Mouse (Mus musculus) frontal cortex, postnatal 25 days (tissue): ENCODE data around the gene Myo7a.

ENCODE experiments used
- DNase-seq, 2 experiments: peaks; one replicate each; pipeline ENCODE4 v3.0.0; 2022; ENCODE audit warnings: low spot score in 2 of 2

Gene Myo7a

GRCm38 (mm10) chr7:98119179-98119960, at the start of gene Myo7a:
Myo7a (minus strand) TSS chr7:98119524.
- no peak for DNase-seq

GRCm38 (mm10) chr7:98164999-98165528, 45.7 kb upstream of the Myo7a start:
- no peak for DNase-seq

GRCm38 (mm10) chr7:98164382-98164998, 45.2 kb upstream of the Myo7a start:
- no peak for DNase-seq

- no peak for DNase-seq
Measured at GRCm38 (mm10) chr7:98163700-98164099, 44.4 kb upstream of the Myo7a start.

- DNase-seq = no peak
Measured at GRCm38 (mm10) chr7:98162239-98162638, 42.9 kb upstream of the Myo7a start.

GRCm38 (mm10) chr7:98160041-98160740, 40.9 kb upstream of the Myo7a start:
- DNase-seq = no peak

GRCm38 (mm10) chr7:98158481-98158880, 39.2 kb upstream of the Myo7a start:
- no peak for DNase-seq

- no peak for DNase-seq
Measured at GRCm38 (mm10) chr7:98157636-98158332, 38.5 kb upstream of the Myo7a start.

- DNase-seq = no peak
Measured at GRCm38 (mm10) chr7:98156280-98156665, 36.9 kb upstream of the Myo7a start.

GRCm38 (mm10) chr7:98155546-98156279, 36.4 kb upstream of the Myo7a start:
- peak; percentile 47 to 51 for DNase-seq

- no peak for DNase-seq
Measured at GRCm38 (mm10) chr7:98153892-98154291, 34.6 kb upstream of the Myo7a start.

GRCm38 (mm10) chr7:98153345-98153744, 34.0 kb upstream of the Myo7a start:
- no peak for DNase-seq

GRCm38 (mm10) chr7:98152400-98152799, 33.1 kb upstream of the Myo7a start:
- no peak for DNase-seq

- no peak for DNase-seq
Measured at GRCm38 (mm10) chr7:98150525-98150924, 31.2 kb upstream of the Myo7a start.

GRCm38 (mm10) chr7:98149802-98150201, 30.5 kb upstream of the Myo7a start:
- no peak for DNase-seq

GRCm38 (mm10) chr7:98148721-98149407, 29.5 kb upstream of the Myo7a start:
- no peak for DNase-seq

GRCm38 (mm10) chr7:98147766-98148165, 28.4 kb upstream of the Myo7a start:
- no peak for DNase-seq

GRCm38 (mm10) chr7:98146447-98146845, 27.1 kb upstream of the Myo7a start:
- DNase-seq = no peak

GRCm38 (mm10) chr7:98145842-98146446, 26.6 kb upstream of the Myo7a start:
- DNase-seq = no peak

GRCm38 (mm10) chr7:98145402-98145801, 26.1 kb upstream of the Myo7a start, which contains the start of gene Omp:
Omp (minus strand) TSS chr7:98145502.
- DNase-seq = no peak
